ENCODE assay signal across 27 mouse cellular contexts in the genomic region with DNA sequence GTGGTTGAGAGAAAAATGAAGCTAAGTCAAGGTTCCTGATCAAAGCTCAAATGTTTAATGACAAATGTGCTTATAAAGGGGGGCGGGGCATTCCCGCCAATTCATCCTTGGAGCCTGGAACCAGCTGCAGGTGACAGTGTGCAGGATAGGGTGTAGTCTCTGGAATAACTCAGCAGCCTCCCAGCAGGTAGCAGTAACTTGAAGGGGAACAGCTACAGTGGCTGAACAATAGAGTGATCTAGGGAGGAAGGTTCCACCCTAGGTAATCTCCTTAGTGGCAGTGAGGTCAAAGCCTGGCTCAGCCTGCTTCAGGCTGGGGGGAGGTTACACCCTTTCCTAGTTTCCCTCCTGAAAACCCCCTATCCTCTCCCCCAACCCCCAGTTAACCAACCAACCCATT.
"Had no signal": no experiment of that assay in that cellular context is flagged by ENCODE, and none has a peak within 500 bp of the region (broad histone marks: within the 10 kb centered on the region; RNA-seq: fewer than 3 reads in every experiment).

No protein-coding gene starts in this region.

- H3K27ac ChIP-seq: heart, adult 2 months; heart, embryonic 13.5 days; heart, embryonic 15.5 days; hindbrain, embryonic 10.5 days; hindbrain, embryonic 12.5 days; hindbrain, embryonic 14.5 days; intestine, embryonic 15.5 days; kidney, postnatal 0 days; limb, embryonic 13.5 days; limb, embryonic 15.5 days; liver, embryonic 12.5 days; liver, embryonic 14.5 days had no signal

- H3K27me3 ChIP-seq: heart, embryonic 13.5 days; heart, embryonic 15.5 days; hindbrain, embryonic 12.5 days; intestine, embryonic 15.5 days; limb, embryonic 13.5 days; limb, embryonic 15.5 days; liver, embryonic 12.5 days had no signal

- H3K9me3 ChIP-seq: heart, embryonic 13.5 days; heart, embryonic 15.5 days; hindbrain, embryonic 10.5 days; hindbrain, embryonic 12.5 days; intestine, embryonic 15.5 days; limb, embryonic 13.5 days; limb, embryonic 15.5 days; liver, embryonic 12.5 days had no signal

- H3K9ac ChIP-seq: heart, embryonic 13.5 days; heart, embryonic 15.5 days; hindbrain, embryonic 12.5 days; hindbrain, embryonic 14.5 days; intestine, embryonic 15.5 days; limb, embryonic 13.5 days; limb, embryonic 15.5 days; liver, embryonic 12.5 days; liver, embryonic 14.5 days had no signal

- H3K4me2 ChIP-seq: heart, embryonic 11.5 days; heart, embryonic 13.5 days; heart, embryonic 15.5 days; hindbrain, embryonic 12.5 days; hindbrain, embryonic 14.5 days; intestine, embryonic 15.5 days; limb, embryonic 13.5 days; limb, embryonic 15.5 days; liver, embryonic 12.5 days had no signal

- H3K36me3 ChIP-seq: heart, embryonic 13.5 days; heart, embryonic 15.5 days; hindbrain, embryonic 10.5 days; hindbrain, embryonic 12.5 days; intestine, embryonic 15.5 days; limb, embryonic 13.5 days; limb, embryonic 15.5 days; liver, embryonic 12.5 days had no signal

- H3K4me3 ChIP-seq: heart, adult 2 months; heart, embryonic 13.5 days; heart, embryonic 15.5 days; hindbrain, embryonic 10.5 days; hindbrain, embryonic 12.5 days; intestine, embryonic 15.5 days; limb, embryonic 13.5 days; limb, embryonic 15.5 days; liver, embryonic 12.5 days had no signal

- H3K4me1 ChIP-seq: heart, embryonic 13.5 days; heart, embryonic 15.5 days; hindbrain, embryonic 10.5 days; hindbrain, embryonic 12.5 days; intestine, embryonic 15.5 days; limb, embryonic 13.5 days; limb, embryonic 15.5 days; liver, embryonic 12.5 days had no signal

- DNase-seq: gastrocnemius, postnatal 14 days; gastrocnemius, postnatal 36 days; heart, adult 11 months; heart, adult 2 months; heart, postnatal 4 days; kidney, adult 18-20 months; kidney, adult 8-10 months; kidney, postnatal 14 days; kidney, postnatal 36 days; layer of hippocampus, adult 9-11 months; layer of hippocampus, postnatal 36 days; left cerebral cortex, postnatal 4 days had no signal

- ATAC-seq: hindbrain, embryonic 16.5 days; inflammation-experienced regulatory T-cells, adult 6 months; intestine, embryonic 15.5 days; intestine, postnatal 0 days; liver, embryonic 12.5 days had no signal
